Mouse (Mus musculus) liver, postnatal 0 days (tissue): ENCODE results near the gene Foxa3. TPM values are rescaled to one million over a fixed set of nuclear protein-coding genes. Genes with fewer than 3 reads are reported as not detected.

Experiments
- ATAC-seq: fragments of 200-750 bp; cut with Nextera tagmentation; 2 replicates; pipeline ENCODE4 v1.8.0; 2017; ENCODE audit warnings: mild to moderate bottlenecking, moderate library complexity
- DNase-seq: peaks from one replicate; pipeline ENCODE4 v3.0.0-alpha.2; 2016
- H3K27ac ChIP-seq: fragments of 300-500 bp; sonication (generic); 2 replicates; pipeline ENCODE4 v1.5.1; 2014; ENCODE audit warnings: antibody characterized with exemption, moderate library complexity, mild to moderate bottlenecking, low read depth
- H3K27me3 ChIP-seq: fragments of 300-500 bp; sonication (generic); 2 replicates; pipeline ENCODE4 v1.6.1; 2014; ENCODE audit warnings: low read length, control low read depth, mixed read lengths; ENCODE audit not compliant: insufficient read depth
- H3K36me3 ChIP-seq: fragments of 300-500 bp; sonication (generic); replicated peaks from 2 replicates; pipeline ENCODE4 v1.6.1; 2014; ENCODE audit warnings: mild to moderate bottlenecking, control low read depth, low read length, moderate library complexity, mixed read lengths; ENCODE audit not compliant: insufficient read depth
- H3K4me1 ChIP-seq: fragments of 300-500 bp; sonication (generic); 2 replicates; pipeline ENCODE4 v1.6.1; 2014; ENCODE audit warnings: antibody characterized with exemption, mild to moderate bottlenecking, control low read depth; ENCODE audit not compliant: insufficient read depth
- H3K4me2 ChIP-seq: fragments of 300-500 bp; sonication (generic); 2 replicates; pipeline ENCODE4 v1.6.1; 2014; ENCODE audit warnings: low read depth, mild to moderate bottlenecking, low read length, moderate library complexity, mixed read lengths
- H3K4me3 ChIP-seq: fragments of 300-500 bp; sonication (generic); 2 replicates; pipeline ENCODE4 v1.5.1; 2014; ENCODE audit warnings: low read depth, low read length
- H3K9ac ChIP-seq: fragments of 300-500 bp; sonication (generic); replicated peaks from 2 replicates; pipeline ENCODE4 v1.6.1; 2014; ENCODE audit warnings: mild to moderate bottlenecking, moderate library complexity
- H3K9me3 ChIP-seq: fragments of 300-500 bp; sonication (generic); 2 replicates; pipeline ENCODE4 v1.6.1; 2016; ENCODE audit warnings: mild to moderate bottlenecking, control low read depth, low read length, mixed read lengths
- CTCF ChIP-seq: sonication (generic); IDR thresholded peaks from 2 replicates; pipeline ENCODE4 v1.5.1; 2016; ENCODE audit warnings: antibody characterized with exemption, low read depth
- EP300 ChIP-seq: IDR thresholded peaks from 2 replicates; pipeline ENCODE4 v1.6.1; 2016; ENCODE audit warnings: antibody characterized with exemption, low read depth, mild to moderate bottlenecking
- WGBS: fragments of 180-500 bp; shearing (Covaris S2); extraction: QIAGEN DNeasy Blood & Tissue Kit; methylation state at CpG from one replicate; pipeline ENCODE4 v1.1.7; 2014; ENCODE audit not compliant: insufficient replicate concordance; 5-methylcytosine and 5-hydroxymethylcytosine counted together
- polyA plus RNA-seq: library from polyadenylated mRNA; unstranded; fragments of >200 nt; fragmentation: Nextera tagmentation; extraction: Ambion mirVana; gene quantifications from 2 replicates; pipeline ENCODE4 v1.2.1, GENCODE M21; 2015

Gene Foxa3
- polyA plus RNA-seq, 1 experiment from 2014 or later = 61.0 TPM

GRCm38 (mm10) chr7:18988780-18989179, 34.6 kb downstream of the Foxa3 start:
- Histone ChIP-seq H3K27ac (no peak overlapping the region), H3K9me3 (no peaks in the 10 kb centered on the region), H3K4me2 (no peak overlapping the region), H3K9ac (no peak overlapping the region), H3K27me3 (peaks cover 54% of the 10 kb centered on the region), H3K4me3 (no peak overlapping the region), H3K4me1 (peaks cover 16% of the 10 kb centered on the region), H3K36me3 (no peaks in the 10 kb centered on the region)
- no peak for DNase-seq
- 63% methylated on average over 6 of the region's 6 CpGs for WGBS
- TF ChIP-seq EP300 = no peak
- no peak for TF ChIP-seq CTCF
- no peak for ATAC-seq

DNA sequence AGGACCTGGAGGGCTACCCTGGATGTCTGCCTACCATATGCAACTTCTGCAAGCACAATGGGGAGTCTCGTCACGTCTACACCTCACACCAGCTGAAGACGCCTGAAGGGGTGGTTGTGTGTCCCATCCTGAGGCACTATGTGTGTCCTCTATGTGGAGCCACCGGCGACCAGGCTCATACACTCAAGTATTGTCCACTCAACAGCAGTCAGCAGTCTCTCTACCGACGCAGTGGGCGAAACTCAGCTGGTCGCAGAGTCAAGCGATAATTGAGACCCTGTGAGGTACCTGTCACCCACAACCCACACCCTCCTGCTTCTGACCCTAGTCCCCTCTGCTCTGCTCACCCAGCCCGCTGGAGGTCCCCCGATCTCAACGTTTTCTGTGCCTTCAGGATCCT, 35.6 kb downstream of the Foxa3 start:
- H3K9me3 ChIP-seq = no peaks in the 10 kb centered on the region
- H3K9ac ChIP-seq = no peak overlapping the region
- H3K4me1 ChIP-seq = peaks cover 16% of the 10 kb centered on the region
- TF ChIP-seq EP300 (no peak), CTCF (no peak)
- H3K4me3 ChIP-seq = no peak overlapping the region
- no peaks in the 10 kb centered on the region for H3K36me3 ChIP-seq
- no peak overlapping the region for H3K27ac ChIP-seq
- 64% methylated on average over 13 of the region's 13 CpGs for WGBS
- DNase-seq (no peak), ATAC-seq (no peak)
- H3K27me3 ChIP-seq = peaks cover 46% of the 10 kb centered on the region
- no peak overlapping the region for H3K4me2 ChIP-seq

GRCm38 (mm10) chr7:18987100-18987499, 36.2 kb downstream of the Foxa3 start, which contains the start of gene Nanos2:
Nanos2 (plus strand) TSS chr7:18987400.
- no peak for DNase-seq
- WGBS = 40% methylated on average over 2 of the region's 2 CpGs
- H3K9ac ChIP-seq = no peak within 1 kb of the TSS
- peaks cover 14% of the 10 kb centered on the region for H3K4me1 ChIP-seq
- H3K36me3 ChIP-seq = no peaks in the 10 kb centered on the region
- no peak for TF ChIP-seq EP300
- peaks cover 40% of the 10 kb centered on the region for H3K27me3 ChIP-seq
- no peak within 1 kb of the TSS for H3K4me2 ChIP-seq
- H3K9me3 ChIP-seq = no peaks in the 10 kb centered on the region
- ATAC-seq = no peak
- no peak within 1 kb of the TSS for H3K4me3 ChIP-seq
- H3K27ac ChIP-seq = no peak within 1 kb of the TSS

DNA sequence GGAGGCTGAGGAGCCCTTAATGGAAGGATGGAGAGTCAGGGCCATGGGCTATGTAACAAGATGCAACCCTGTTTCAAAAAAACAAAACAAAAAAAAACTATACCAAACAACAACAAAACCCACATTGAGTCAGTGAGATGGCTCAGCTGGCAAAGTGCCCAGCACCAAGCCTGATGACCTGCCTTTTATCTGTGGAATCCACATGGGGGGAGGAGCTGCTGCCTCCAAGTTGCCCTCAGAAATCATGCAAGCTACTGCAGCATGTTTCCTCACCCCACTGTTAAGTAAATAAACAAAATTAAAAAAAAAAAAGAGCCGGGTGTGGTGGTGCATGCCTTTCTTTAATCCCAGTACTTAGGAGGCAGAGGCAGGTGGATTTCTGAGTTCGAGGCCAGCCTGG, 36.8 kb downstream of the Foxa3 start:
- no peak overlapping the region for H3K4me2 ChIP-seq
- no peak for ATAC-seq
- WGBS = 58% methylated on average over 2 of the region's 2 CpGs
- H3K4me1 ChIP-seq = peaks cover 8% of the 10 kb centered on the region
- DNase-seq = no peak
- no peak overlapping the region for H3K9ac ChIP-seq
- H3K9me3 ChIP-seq = no peaks in the 10 kb centered on the region
- no peak overlapping the region for H3K4me3 ChIP-seq
- TF ChIP-seq CTCF = no peak
- TF ChIP-seq EP300 = peak; percentile 10; the same call in 1 of the 2 replicates
- no peak overlapping the region for H3K27ac ChIP-seq
- H3K36me3 ChIP-seq = no peaks in the 10 kb centered on the region
- H3K27me3 ChIP-seq = peaks cover 34% of the 10 kb centered on the region

DNA sequence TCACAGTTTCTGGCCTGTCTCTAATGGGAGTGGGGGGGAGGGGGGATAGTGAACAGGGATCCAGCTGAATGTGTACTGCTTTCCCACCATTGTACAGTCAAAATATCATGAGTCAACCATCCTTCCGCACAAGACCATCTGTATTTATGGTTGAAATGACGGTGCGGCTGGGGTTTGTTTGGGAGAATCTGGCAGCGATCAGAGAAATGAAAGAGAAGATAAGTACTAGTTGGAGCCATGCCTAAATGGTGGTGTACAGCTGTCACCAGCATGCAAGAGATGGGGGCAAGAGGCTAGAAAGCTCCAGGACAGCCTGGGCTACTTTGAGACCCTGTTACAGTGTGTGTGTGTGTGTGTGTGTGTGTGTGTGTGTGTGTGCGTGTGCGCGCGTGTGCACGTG, 45.0 kb downstream of the Foxa3 start:
- Histone ChIP-seq H3K4me1 (no peaks in the 10 kb centered on the region), H3K27ac (no peak overlapping the region), H3K4me3 (no peak overlapping the region), H3K36me3 (no peaks in the 10 kb centered on the region), H3K27me3 (no peaks in the 10 kb centered on the region), H3K9ac (no peak overlapping the region), H3K4me2 (no peak overlapping the region), H3K9me3 (no peaks in the 10 kb centered on the region)
- WGBS = 91% methylated on average over 9 of the region's 9 CpGs
- ATAC-seq (no peak), DNase-seq (no peak)
- TF ChIP-seq EP300 = no peak
- no peak for TF ChIP-seq CTCF

DNA sequence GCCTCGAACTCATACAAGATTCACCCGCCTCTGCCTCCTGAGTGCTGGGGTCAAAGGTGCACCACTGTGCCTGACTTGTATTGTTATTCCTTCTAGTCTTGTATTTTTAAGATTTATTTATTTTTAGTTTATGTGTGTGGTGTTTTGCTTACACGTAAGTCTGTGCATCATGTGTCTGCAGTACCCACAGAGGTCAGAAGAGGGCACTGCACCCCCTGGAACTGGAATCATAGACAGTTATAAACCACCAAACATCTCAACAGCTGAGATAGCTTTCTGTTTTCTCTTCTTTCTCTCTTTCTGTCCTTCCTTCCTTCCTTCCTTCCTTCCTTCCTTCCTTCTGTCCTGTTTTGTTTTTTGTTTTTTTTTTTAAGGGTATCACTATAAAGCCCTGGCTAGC, 52.4 kb downstream of the Foxa3 start:
- no peak overlapping the region for H3K4me2 ChIP-seq
- no peak overlapping the region for H3K9ac ChIP-seq
- WGBS = 87% methylated on average over 3 of the region's 3 CpGs
- no peak overlapping the region for H3K4me3 ChIP-seq
- no peaks in the 10 kb centered on the region for H3K4me1 ChIP-seq
- TF ChIP-seq EP300 = no peak
- peak; percentile 42; the same call in 1 of the 2 replicates for TF ChIP-seq CTCF
- peak; percentile 30 for DNase-seq
- no peak overlapping the region for H3K27ac ChIP-seq
- H3K9me3 ChIP-seq = no peaks in the 10 kb centered on the region
- 0 out of 2 replicates have a peak, but pooled peaks cover under 1% of the 10 kb centered on the region for H3K27me3 ChIP-seq
- no peak for ATAC-seq
- H3K36me3 ChIP-seq = no peaks in the 10 kb centered on the region

GRCm38 (mm10) chr7:18967603-18968002, 55.7 kb downstream of the Foxa3 start:
- ATAC-seq = no peak
- TF ChIP-seq CTCF (no peak), EP300 (no peak)
- Histone ChIP-seq H3K9ac (no peak overlapping the region), H3K9me3 (no peaks in the 10 kb centered on the region), H3K4me3 (no peak overlapping the region), H3K27ac (no peak overlapping the region), H3K4me1 (peaks cover 3% of the 10 kb centered on the region; the same call in 1 of the 2 replicates), H3K36me3 (no peaks in the 10 kb centered on the region), H3K4me2 (no peak overlapping the region), H3K27me3 (peaks cover 33% of the 10 kb centered on the region)
- no peak for DNase-seq
- WGBS = 14% methylated on average over 8 of the region's 8 CpGs
